Mouse (Mus musculus) neutrophil, adult 5-6 weeks (primary cell): ENCODE results near the gene 1700024G13Rik. TPM values are rescaled to one million over a fixed set of nuclear protein-coding genes. Genes with fewer than 3 reads are reported as not detected.

Experiments
- ATAC-seq: fragments of 151-379, 151-347 bp; 2 replicates; pipeline ENCODE4 v1.8.0; 2017; ENCODE audit warnings: mild to moderate bottlenecking, moderate TSS enrichment; ENCODE audit not compliant: insufficient number of reproducible peaks, poor library complexity, low FRiP score, severe bottlenecking; ENCODE audit errors: extremely low read depth
- total RNA-seq: library from RNA; stranded (forward); fragments of 200-1000 nt; gene quantifications from 2 replicates; pipeline ENCODE4 v1.2.3, GENCODE M21; 2017

1700024G13Rik gene
- total RNA-seq, 1 experiment from 2014 or later, result not detected

DNA sequence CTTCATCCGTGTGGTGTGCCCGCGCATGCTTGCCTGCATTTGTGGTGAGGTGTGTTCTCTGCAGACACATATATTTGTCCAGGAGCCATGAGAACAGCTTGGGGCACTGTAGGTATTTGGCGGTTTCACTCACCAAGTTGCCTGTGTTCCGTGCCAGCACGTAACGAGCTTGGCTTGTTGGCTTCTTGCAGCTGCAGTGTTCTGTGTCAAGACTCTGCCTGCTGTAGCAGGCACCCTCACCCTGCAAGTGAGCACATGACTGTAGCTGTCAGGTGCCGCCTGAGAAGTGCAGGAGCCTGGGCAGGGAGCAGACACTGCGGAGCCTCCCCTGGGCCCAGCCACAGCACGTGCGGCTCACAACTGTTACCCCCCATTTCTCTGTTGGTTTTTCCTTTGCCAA lies 51.6 kb downstream of the 1700024G13Rik start:
- ATAC-seq, result no peak

DNA sequence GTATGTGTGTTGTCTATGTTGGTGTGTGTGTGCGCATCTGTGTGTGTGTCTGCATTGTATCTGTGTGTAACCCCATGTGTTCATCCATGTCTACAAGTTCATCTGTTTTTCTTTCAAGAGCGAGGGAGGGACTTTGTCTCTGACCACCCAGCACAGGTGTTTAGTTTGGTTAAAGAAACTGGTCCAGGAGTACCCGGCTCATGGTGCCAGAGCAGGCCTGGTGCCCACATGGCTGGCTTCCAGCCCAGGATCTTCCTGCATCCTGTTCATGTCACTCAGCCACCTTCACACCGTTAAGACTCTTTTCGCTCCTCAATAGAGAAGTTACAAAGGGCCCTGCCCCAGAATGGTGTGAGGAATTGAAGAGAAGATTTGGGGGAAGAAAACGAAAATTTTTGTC lies 52.2 kb downstream of the 1700024G13Rik start:
- ATAC-seq, result no peak

DNA sequence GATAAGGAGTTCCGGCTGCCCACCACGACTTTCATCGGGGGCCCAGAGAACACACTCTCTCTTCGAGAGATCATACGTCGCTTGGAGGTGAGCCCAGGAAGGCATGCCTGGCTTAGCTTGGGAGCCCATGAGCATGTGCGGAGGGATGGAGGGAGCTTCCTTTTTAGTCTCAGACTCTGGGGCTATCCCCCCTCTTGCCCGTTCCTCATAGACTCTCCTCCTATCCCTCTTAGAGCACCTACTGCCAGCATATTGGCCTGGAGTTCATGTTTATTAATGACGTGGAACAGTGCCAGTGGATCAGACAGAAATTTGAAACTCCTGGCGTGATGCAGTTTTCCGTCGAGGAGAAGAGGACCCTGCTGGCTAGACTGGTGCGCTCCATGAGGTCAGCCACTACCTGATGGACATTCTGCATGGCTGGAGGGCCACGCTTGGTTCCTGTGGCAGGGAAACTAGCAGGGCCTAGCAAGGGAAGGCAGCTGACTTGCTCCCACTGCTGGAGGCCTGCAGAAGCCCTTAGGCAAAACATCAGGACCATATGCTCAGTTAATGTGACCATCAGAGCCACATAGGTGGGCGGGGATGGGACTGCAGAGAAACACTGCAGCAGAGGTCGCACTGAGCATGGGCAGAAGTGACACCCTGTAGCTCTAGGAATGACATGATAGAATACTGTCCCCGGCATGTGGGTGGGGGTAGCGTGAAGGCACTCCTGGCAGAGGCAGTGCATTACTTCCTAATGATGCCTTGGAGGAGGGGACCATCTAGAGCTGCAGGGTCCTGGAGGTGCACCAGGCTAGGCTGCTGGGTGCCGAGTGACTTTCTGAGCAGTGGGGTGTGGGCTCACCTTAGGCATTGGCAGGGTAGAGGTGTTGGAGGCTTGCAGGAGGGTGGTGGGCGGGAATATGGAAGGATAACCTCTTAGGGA lies 55.4 kb downstream of the 1700024G13Rik start:
- no peak for ATAC-seq

DNA sequence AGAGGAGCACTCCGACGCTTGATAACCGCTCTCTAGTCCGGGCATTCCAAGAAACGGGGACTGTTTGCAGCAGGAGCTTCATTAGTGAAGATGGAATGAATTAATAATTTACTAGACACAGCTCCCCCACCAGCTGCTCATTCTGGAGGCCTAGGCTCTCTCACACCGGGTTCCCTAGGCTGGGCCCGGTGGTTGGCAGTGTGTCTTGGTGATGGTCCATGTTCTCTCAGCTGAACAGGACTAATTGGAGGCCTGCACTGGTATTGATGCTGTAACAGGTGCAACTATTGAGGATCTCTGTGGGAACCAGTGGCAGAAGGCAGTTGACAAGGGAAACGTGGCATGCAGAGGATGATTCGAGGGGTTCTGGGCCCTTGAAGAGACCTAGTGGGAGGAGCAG lies 60.8 kb downstream of the 1700024G13Rik start:
- no peak for ATAC-seq

Other genes starting within 250 kb of the 1700024G13Rik start
- gene Msmb, start 246.4 kb downstream of the 1700024G13Rik start, total RNA-seq, result not detected in 2 replicates
- 89.3 and 89.6 TPM in 2 replicates for gene Ncoa4, start 228.5 kb downstream of the 1700024G13Rik start, total RNA-seq
- gene Timm23, start 186.5 kb downstream of the 1700024G13Rik start, total RNA-seq, result 43.3 and 46.4 TPM in 2 replicates
- gene Parg, start 186.4 kb downstream of the 1700024G13Rik start, total RNA-seq, result 108 and 120 TPM in 2 replicates
- not detected in 2 replicates for gene Ogdhl, start 66.4 kb downstream of the 1700024G13Rik start, total RNA-seq
- gene Slc18a3, start 76.5 kb upstream of the 1700024G13Rik start, total RNA-seq, result not detected in 2 replicates
- not detected in 2 replicates for gene Chat, start 77.6 kb upstream of the 1700024G13Rik start, total RNA-seq
- gene Ercc6, start 125.1 kb upstream of the 1700024G13Rik start, total RNA-seq, result 28.4 and 33.1 TPM in 2 replicates
- not detected in 2 replicates for gene Prrxl1, start 211.0 kb upstream of the 1700024G13Rik start, total RNA-seq